Mouse (Mus musculus) ovary, postnatal 10 days (tissue): ENCODE data around the gene Naa35.

Experiments used
- DNase-seq: peaks from one replicate; pipeline ENCODE4 v3.0.0; 2022; ENCODE audit warnings: low spot score

The Naa35 gene

DNA sequence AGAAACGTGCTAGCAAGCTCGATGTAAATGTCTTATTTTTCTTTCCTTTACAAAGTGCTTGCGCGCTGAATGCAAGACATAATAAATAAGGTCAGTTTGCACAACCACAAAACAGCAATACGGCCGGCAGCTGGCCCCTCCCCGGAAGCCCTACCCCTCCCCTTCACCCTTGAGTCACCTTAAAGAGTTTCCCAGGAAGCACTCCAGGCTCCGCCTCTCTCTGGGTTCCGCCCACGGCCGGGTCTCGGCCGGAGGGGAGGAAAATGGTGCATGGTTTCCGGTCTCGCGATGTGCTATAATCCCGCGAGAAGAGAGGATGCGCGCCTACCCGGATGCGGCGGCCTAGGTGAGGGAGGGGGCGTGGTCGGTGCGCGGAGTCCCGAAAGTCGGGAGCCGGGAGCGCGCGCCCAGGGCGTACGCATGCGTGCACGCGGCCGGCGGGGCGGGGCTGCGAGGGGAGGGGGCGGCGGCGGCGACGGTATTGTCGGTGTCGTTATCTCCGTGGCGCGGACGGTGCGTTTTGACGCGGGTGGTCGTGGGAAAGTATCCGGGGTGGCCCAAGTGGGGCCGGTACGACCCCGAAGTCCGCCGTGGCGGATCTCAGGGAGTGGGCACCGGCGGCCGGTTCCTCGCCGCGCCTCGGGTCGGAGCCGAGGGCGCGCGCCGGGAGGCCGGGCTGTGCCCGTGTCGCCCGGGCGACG lies at the start of gene Naa35, which contains the start of gene Agtpbp1:
Gene Naa35, plus strand, starts transcription at position 313 of the 701 bp plus-strand sequence.
Gene Agtpbp1, minus strand, starts transcription at position 281 of the 701 bp plus-strand sequence.
- peak; percentile 91 for DNase-seq

DNA sequence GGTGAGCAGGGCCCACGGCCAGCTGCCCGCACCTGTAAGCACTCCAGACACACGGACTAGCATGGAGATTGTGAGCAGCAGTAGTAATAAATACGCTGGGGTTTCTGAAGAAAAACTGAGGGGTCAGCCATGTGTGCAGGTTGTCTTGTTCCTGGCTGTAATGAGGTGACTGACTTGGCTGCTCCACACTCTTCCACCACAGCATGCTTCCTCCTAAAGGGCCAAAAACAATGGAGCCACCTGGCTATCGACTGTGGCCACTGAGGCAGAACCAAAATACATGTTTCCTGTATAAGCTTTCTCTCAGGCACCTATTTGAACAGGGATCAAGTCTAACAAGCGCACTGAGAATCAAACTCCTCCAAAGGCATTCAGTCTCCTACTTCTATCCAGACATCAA lies 49.3 kb upstream of the Naa35 start:
- DNase-seq, result no peak

DNA sequence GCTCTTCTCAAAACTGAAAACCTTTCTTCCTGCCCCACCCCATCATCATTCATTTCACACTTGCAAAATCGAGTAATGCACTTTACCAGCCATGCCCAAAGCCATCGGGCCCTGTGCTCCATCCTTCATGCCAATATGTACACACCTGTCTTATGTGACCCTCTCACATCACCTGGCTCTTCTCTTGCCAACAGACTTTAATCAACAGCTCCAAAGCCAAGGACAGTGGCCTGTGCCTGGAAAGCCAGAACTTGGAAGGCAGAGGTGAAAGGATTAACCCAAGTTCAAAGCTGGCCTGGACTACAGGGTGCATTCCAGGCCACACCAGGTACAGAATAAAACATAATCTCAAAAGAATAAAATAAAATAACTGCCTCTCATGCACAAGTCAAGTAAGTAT lies 48.4 kb upstream of the Naa35 start:
- DNase-seq, result no peak

DNA sequence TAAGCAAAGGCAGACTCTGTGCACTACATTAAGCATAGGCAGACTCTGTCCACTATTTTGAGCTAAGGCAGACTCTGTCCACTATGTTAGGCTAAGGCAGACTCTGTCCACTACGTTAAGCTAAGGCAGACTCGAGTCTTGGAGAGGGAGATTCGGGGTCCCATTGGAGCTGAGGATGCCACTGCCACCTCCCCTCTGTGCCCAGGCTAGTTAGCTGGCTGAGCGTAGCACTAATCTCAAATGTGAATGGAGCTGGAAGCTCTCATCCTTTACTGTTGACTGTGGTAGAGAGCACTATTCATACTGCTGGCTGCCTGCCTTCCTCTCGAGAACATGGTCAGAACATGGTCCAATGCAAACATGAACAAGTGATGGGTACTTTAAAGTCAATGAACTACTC lies 46.4 kb upstream of the Naa35 start:
- no peak for DNase-seq

DNA sequence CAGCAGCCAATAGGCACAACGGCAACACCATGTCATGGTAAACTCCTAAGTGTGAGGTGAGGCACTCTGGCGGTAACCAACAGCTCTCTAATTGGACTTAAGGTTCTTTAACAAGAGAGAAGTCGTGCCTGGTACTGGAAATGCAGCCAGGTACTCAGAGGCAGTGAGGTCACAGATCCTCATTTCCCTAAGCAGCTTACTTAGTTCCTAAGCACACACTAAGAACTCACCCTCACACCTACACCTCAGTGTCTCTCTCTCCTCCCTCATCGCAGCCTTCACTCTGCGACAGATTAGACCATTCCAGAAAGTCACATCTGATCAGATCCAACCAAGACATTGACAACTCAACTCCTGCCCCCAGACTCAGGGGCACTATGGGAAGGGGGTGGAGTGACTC lies 45.0 kb upstream of the Naa35 start:
- no peak for DNase-seq

DNA sequence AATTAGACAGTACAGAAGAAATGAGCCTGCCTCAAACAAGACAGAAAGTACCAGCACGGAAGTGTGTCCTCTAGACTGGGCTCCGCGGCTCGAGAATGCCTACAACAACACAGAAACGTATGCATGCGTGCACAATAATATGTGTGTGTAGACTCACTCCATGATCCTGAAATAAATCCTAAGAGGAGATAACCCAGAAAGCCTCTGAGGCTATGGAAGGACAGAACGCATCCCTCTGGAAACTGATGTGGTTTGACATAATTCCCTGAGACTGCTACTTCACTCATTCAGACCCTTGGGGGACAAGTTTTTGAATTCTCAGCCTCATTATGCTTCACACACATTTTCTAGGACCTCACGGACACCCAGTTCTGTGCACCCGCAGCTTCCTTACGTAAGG lies 42.6 kb upstream of the Naa35 start:
- DNase-seq, result no peak

DNA sequence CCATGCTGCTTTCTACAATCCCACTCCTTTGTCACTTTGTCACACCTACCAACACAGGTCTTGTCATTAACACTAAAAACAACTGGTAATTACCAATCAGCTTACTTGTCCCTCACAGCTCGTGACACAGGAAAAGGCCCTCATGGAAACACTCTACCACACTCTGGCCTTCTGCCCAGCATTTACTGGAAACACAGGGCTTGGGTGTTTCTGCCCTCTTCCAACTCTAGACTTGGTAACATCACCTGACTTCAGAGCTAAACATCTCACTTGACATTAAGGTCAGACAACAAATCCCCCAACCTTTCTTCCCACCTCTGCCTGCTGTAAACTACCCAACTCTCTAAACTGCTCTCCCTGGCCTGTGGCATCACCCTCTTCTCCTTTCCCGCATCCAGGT lies 38.0 kb upstream of the Naa35 start:
- DNase-seq, result no peak

DNA sequence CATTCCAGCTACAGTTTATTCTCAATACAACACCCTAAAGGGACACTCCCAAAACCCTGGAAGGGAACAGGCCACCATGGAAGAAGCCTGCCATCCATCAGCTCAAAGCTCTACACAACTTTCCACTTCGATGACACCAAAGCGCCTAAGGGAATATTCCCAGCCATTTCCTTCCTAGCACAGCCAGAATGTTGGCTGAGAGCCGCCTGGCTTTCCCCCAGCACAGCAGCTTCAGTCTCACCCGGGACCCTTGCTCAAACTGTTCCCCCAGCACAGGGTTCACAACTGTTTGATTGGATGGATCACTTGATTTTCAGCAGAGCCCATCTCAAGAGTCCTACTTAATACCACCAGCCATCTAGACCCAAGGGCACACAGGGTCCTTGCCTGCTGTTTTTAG lies 37.3 kb upstream of the Naa35 start:
- no peak for DNase-seq

DNA sequence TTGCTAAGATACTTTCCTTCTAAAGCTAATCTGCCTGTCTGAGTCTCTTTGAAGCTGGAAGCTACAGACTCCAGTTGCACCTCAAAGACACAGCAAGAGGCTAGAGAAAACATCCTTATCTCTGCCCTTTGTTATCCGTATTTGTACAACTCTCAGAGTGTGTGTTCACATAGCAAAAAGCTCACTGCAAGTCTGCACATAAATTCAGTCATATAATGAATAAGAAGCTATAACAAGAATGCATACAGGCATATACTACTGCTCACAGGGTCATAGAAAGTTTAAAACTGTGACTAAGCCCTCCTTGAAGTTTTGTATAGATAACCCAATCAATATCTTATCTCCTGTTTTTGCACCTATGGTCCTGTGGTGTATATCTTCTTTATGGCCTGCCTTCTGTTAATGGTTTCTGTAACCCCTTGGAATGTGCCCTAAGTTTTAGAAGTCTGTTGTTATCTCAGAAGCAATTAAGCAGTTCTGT lies 35.7 kb upstream of the Naa35 start:
- no peak for DNase-seq

DNA sequence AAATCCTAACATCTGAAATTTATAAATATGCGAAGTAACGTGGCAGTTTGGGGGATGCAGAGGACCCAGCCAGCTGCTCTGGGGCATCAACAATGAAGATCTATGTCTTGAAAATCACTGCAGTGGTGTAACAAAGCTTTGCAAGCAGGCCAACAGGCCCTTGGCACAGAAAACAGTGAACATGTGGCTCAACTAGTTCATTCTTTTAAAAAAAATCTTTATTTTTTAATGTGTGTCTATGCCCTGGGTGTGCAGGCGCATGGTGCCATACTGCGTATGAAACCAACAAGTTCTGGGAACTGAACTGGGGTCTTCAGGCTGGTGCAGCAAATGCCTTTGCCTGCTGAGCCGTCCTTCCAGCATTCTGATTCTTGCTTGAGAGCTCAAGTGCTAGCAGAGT lies 32.8 kb upstream of the Naa35 start:
- no peak for DNase-seq

DNA sequence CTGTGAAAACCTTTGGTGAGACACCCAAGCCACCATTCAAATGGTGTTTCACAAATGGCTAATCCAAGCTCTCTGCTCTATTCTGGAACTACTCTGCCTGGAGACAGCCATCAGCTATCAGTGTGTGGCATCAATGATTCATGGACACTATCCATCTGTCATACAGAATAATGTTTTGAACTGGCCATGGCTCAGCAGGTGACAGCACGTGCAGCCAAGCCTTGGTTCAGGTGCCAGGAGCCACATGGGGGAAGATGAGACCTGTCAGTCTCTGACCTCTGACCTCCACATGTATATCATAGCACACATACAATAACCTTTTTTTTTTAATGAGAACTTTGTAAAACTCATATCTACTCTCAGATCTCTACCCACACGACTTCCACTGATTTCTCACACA lies 32.3 kb upstream of the Naa35 start:
- DNase-seq, result no peak

DNA sequence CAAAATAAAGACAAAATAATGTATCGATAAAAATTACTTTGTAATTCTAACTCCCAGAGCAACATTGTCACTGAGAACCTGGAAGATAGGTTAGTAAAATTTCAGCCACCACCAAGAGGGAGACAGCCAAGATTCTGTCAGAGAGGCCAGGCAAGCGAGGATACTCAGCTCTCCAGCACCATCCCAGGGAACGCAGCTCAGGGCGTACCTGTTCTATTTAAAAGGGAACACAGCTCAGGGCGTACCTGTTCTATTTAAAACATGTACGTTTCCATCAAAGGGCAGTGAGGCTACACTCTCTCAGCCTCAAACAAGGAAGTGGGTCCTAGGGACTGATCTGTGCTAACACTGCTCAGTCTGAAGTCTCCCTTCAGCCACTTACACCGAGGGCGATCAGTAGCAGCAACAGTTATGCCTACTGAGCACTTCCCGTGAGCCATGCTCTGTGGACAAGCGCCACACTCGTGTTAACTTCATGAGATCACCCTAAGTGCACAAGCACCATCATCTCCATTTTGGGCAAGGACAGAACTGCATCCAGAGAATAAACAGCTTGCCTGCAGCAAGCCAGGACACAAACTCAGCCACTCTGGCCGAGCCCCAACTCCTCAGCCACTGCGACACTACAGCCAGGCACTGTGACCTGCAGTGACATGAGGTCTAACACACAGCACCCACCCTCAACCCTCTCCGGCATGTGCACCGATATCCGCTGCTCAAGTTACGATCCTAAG lies 30.1 kb upstream of the Naa35 start:
- no peak for DNase-seq

DNA sequence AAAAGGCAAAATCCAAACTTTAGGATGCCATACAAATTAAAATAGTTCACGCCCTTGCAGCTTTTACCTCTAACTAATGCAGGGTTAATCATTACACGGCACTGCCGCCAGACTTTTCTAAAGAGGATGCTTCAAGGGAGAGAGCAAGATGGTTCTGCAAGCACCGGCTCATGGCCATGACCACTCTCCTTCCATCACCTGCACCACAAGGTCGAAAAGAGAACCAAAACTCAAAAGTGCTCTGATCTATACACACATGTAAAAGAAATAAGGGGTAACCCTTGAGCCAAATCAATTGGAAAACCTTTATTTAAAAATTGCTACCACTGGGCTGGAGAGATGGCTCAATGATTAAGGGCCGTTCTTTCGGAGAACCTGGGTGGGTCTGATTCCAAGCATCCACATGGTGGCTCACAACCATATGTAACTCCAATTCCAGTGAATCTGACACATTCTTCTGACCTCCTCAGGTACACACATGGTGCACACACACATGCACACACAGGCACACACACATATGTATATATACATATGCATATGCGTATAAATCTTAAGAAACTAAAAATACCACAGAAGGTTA lies 29.4 kb upstream of the Naa35 start:
- DNase-seq, result no peak

DNA sequence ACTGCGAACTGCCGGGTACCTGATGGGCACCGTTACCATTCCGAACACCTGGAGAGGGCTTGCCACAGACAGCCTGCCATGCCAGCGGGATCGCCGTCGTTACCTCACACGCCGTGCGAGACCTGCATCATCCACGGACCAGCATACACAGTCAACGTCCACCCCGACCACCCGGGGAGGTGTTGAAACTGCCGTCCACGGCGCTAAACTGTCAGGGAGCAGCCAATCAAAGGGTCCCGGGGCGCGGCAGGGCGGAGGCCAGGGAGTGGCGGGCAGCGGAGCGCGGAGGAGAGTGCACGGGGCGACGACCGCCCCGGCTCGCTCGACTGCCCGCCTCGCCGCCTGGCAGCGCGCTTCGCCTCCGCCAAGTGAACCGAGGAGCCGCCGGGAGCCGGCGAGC lies 28.4 kb upstream of the Naa35 start:
- peak; percentile 28 for DNase-seq

DNA sequence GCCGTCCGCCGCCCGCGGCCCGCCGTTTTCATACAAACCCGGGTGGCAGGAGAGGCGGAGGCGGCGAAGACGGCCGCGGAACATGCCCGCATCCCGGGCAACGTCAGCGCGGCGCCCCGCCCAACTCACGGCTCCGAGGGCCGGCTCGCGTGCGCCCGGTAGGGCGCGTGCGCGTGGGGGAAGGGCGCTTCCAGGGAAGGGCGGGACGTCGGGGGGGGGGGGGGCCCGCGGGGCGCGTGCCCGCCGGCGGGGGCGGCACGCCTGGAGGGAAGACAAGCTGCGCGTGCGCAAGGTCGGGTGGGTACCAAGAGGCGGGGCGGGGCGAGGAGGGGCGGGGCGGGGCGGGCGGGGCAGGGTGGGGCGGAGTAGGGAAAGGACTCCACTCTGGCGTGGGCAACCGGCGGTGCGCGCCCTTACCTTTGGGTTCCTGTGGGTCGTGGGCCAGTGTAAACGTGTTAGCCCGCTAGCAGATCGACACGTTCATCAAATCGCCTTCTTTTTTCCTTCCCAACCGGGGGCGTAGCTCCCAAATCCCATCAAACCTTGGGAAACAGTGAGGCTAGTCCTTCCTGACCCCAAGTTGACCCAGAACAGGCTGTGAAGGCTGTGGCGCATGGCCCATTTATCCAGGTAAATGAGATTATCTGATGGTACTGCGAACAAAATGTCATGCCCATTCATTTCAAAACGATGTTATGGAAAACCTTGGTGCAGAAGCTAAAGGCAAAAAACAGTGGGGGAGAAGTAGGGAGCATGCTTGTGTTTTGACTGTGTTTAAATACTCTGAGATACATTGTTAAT lies 27.7 kb upstream of the Naa35 start:
- peak; percentile 54 for DNase-seq

DNA sequence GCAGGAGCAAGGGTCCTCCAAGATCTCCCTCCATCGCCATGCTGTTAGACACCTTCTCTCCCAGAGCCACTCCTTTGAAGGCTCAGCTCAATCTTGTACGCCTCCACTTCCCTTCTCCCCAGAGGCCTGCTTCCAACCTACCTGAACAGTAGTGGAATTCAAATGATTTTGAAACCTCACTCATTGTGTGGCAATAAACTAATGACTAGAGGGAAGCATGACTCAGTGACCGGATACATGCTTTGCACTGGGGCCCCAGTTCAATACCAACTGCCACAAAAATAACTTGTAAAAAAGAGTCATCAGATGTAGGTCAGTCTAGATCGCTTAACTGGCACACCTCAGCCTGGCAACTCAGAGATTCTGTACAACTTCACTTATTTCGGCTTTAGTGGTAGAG lies 26.3 kb upstream of the Naa35 start:
- DNase-seq, result no peak

DNA sequence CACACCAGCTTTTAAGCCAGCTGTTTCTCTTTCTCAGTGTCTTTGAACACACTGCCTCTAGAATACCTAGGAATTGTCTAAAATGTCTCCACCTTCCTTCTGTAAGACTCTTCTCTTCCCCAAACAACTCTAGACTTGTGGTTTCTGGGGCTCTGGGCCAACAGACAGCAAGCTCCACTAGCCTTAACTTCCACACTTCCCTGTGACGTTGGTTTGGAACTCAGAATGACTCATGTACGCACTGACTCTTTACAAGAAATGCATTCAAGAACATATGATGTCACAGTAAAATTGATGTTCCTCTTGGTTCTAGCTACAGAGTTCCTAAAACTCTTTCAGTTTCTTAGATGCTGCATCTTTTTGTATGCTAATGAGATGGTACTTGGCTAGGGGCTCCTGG lies 22.6 kb upstream of the Naa35 start:
- no peak for DNase-seq

DNA sequence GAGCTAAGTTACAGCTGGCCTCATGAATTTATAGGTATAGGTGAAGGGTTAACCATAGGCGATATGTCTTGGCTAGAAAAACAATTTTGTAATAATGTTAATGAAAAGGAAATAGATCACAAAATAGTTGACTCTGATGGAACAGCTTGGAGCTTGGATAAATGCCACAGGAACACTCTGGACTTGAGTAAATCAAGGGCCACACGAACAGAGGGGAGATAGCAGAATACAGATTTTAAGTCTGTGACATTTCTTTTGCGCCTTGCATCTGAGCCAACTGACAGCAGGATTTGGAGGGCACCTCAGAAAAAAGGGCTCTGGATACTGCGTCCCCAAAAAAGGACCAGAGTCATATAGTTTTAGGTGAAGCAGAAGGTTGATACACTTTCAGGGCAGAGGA lies 20.6 kb upstream of the Naa35 start:
- no peak for DNase-seq

DNA sequence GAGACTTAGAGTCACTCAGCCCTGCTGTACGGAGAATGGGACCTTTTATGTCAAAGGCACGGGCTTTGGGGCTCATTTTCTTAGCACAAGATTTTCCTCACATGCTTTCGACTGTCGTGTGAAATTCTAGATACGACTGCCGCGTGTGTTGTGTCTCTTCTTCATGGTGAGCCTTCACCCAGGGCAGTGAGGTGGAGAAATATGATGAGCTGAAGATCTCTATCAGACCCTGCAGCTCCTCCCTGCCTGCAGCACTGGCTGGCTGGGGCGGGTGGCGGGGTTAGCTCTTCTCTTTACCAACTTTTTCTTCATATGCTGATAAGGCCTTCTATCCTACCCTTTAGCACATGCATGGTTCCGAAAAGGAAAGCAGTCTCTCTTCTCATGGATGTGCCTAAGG lies 20.1 kb upstream of the Naa35 start:
- DNase-seq, result no peak

DNA sequence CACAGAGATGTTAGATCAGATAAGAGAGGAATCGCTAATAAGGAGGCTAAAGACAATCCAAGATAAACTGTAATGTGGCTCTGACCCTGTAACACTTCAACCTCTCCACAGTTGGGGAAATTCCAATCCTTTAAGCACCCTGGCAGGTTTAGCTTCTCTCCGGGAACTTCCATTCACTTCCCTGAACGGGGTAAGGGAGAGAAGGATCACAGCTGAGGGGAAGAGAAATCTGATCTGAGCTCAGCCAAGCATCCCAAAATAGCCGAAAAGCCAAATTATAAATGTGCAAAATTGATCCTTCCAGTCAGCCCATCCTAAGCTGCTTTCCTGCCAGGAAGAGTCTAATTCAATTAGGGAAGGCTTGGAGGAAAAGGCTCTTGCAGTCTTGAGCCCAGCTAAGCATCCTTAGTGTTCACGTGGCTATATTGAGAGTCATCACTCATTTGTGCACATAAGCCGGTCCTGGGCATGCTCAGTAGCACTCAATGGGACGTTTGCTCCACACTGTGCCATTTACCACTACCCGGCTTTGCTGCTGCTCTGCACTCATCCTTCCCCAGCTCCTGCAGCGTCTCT lies 19.0 kb upstream of the Naa35 start:
- DNase-seq, result no peak

DNA sequence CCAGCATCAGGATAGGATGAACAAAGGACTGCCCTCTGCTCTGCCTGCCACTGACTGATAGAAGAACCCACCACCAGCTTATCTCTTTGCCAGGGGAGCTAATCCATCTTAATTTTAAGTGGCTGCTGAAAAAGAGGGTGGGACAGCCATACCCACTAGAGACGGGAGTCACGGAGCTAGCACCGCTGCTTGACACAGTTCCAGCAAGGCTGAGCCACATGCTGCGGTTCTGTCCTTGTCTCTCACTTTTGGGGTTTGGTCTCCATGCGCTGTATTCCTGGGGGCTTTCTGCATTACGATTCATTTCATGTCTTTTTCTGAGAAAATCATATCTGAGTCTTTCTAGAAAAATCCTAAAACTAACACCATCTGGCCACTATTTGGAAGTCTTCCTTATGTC lies 14.0 kb upstream of the Naa35 start:
- DNase-seq, result no peak

DNA sequence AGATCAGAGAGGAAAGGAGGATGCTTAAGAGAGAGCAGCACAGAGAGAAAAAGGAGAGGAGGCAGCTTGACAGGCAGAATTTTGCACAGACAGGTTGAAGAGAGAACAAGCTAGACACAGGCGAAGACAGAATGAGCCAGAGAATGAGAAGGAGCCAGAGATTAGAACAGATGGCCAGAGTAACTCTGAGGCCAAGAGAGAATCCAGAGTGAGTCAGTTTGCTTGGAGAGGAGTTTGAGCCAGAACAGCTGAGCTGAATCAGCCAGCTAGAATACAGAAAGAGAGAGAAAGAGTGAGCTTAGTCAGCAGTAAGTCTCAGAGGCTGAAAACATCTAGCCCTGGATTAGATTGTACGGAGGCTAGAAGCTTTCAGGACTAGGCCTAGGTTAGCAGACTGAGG lies 12.5 kb upstream of the Naa35 start:
- no peak for DNase-seq
